Mouse (Mus musculus) central nervous system, embryonic 18 days (tissue): ENCODE measurements around the gene Sult2a7. TPM values are rescaled to one million over a fixed set of nuclear protein-coding genes. Genes with fewer than 3 reads are reported as not detected.

Experiments used
- polyA plus RNA-seq: library from polyadenylated mRNA; depleted of rRNA; stranded (reverse); fragments of >200 nt; gene quantifications from 2 replicates; pipeline ENCODE4 v1.2.3, GENCODE M21; 2012; rRNA removed

The Sult2a7 gene
- not detected in 2 replicates for polyA plus RNA-seq

DNA sequence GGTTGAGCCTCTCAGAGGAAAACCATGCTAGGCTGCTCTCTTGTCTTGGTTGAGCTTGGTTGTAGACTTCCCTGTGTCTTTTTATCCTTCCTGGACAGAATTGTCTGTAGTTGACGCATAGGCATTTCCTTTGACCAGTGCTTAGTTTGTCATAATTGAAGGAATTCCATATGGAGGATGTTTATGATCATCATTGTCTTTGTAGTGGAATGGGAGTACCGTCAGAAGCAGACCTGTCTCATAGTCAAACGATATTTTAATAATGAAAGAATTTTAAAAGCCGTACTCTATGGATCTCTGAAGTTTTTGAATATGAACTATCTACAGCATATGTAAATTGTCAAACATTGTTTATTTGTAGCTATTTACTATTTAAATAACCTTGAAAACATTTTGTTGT lies at the start of gene Sult2a7:
Sult2a7 (minus strand) TSS at position 101 of the 400 bp plus-strand sequence.

GRCm38 (mm10) chr7:14446534-14446933 lies 47.5 kb downstream of the Sult2a7 start, which contains the start of gene Sult2a8:
Gene Sult2a8, minus strand, starts transcription at chr7:14446769.

Other genes with a start within 250 kb of the Sult2a7 start
- gene Sult2a6, start 239.4 kb downstream of the Sult2a7 start, polyA plus RNA-seq = not detected in 2 replicates
- gene Obox8, start 160.7 kb downstream of the Sult2a7 start, polyA plus RNA-seq = not detected in 2 replicates
- not detected in 2 replicates for gene Sult2a8, start 47.5 kb downstream of the Sult2a7 start, polyA plus RNA-seq
- 0.69 and 0.71 TPM in 2 replicates for gene Vmn1r90, start 69.3 kb upstream of the Sult2a7 start, polyA plus RNA-seq
- gene Obox7, start 165.3 kb upstream of the Sult2a7 start, polyA plus RNA-seq = not detected in 2 replicates